9 mouse cellular contexts compared by ENCODE assay signal in the genomic region with DNA sequence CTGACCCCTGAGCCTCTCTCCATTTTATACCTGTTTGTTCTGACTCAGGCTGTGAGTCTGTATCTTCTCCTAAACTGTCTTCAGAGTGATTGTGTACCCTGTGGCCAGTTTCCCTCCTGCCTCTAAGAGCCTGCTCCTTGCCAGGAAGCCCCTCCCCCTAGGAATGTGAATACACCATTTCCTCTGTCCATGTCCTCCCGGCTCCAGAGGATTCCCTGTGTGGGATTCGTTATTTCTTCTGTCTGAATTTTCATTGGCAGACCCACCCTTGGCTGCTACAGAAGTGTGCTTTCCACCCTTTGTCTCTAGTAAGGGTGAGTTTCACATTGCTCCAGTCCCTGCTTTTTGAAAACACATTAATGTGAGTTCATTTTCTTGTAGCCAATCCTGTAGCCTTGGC. TPM values are rescaled to one million over a fixed set of nuclear protein-coding genes. Genes with fewer than 3 reads are reported as not detected.
DNase-seq lines count a peak whose midpoint lies in the region; ATAC-seq and TF ChIP-seq lines count a peak whose summit lies in the region.
"Had no signal": no experiment of that assay in that cellular context is flagged by ENCODE, and none has a peak within 500 bp of the region (broad histone marks: within the 10 kb centered on the region; RNA-seq: fewer than 3 reads in every experiment).

No protein-coding gene starts in this region.

- H3K4me3 ChIP-seq in heart, embryonic 14.5 days (ENCODE audit: control insufficient read depth in 1 of 2, insufficient read depth in 1 of 2, low read depth in 1 of 2, low read length in 2 of 2): no peak overlapping the region
- no peak overlapping the region for H3K4me3 ChIP-seq in small intestine, adult 2 months (ENCODE audit: low read depth, low read length)
- H3K4me3 ChIP-seq: myocyte had no signal

- peak; percentile 47 for DNase-seq in adrenal gland, postnatal 10 days
- DNase-seq in adrenal gland, postnatal 4 days (ENCODE audit: low spot score in 2 of 2): no peak
- DNase-seq in embryo, embryonic 11 days: peak; percentile 73
- peak; percentile 68 to 82 for DNase-seq in kidney, postnatal 4 days

- no peak overlapping the region for H3K4me2 ChIP-seq in heart, embryonic 14.5 days (ENCODE audit: low read length)

- H3K27ac ChIP-seq in heart, embryonic 14.5 days (replicated peaks in 1 of 2; ENCODE audit: control insufficient read depth in 1 of 2, insufficient read depth in 1 of 2, low read depth in 2 of 2, low read length in 2 of 2): peak overlapping the region; percentile 69 to 77
- 0 out of 2 replicates have a peak overlapping the region, but pooled peaks have one; percentile 6 for H3K27ac ChIP-seq in small intestine, adult 2 months (ENCODE audit: insufficient read depth, low read depth, low read length)

- H3K9ac ChIP-seq in heart, embryonic 14.5 days (ENCODE audit: low read length): peak overlapping the region; percentile 48

- no peaks in the 10 kb centered on the region for H3K9me3 ChIP-seq in heart, embryonic 14.5 days (ENCODE audit: control insufficient read depth, low read length)

- TF ChIP-seq CTCF in small intestine, adult 2 months (IDR thresholded peaks at IDR 0.05; ENCODE audit: extremely low read depth, insufficient read length, insufficient replicate concordance, low read depth, low read length): no peak

- 0 out of 2 replicates have a peak, but pooled peaks cover 4% of the 10 kb centered on the region for H3K36me3 ChIP-seq in heart, embryonic 14.5 days (ENCODE audit: control insufficient read depth, insufficient read depth, low read length)
- no peaks in the 10 kb centered on the region for H3K36me3 ChIP-seq in small intestine, adult 2 months (ENCODE audit: control insufficient read depth, insufficient read depth, low read length)

- TF ChIP-seq POLR2A in small intestine, adult 2 months (IDR thresholded peaks at IDR 0.05; ENCODE audit: low read depth, low read length): no peak

- H3K4me1 ChIP-seq in heart, embryonic 14.5 days (ENCODE audit: control insufficient read depth in 2 of 2, insufficient read depth in 2 of 2, low read length in 2 of 2): peaks cover 25 to 44% of the 10 kb centered on the region in 2 experiments
- H3K4me1 ChIP-seq in small intestine, adult 2 months (ENCODE audit: control insufficient read depth, insufficient read depth, insufficient read length, low read length): peaks cover 2% of the 10 kb centered on the region; the same call in 1 of the 2 replicates

- H3K27me3 ChIP-seq in heart, embryonic 14.5 days (ENCODE audit: control insufficient read depth, insufficient read depth, low read length): no peaks in the 10 kb centered on the region
- no peaks in the 10 kb centered on the region for H3K27me3 ChIP-seq in small intestine, adult 2 months (ENCODE audit: control insufficient read depth, insufficient read depth, low read length)

- peak; percentile 44; the same call in 1 of the 2 replicates for ATAC-seq in heart, embryonic 14.5 days (ENCODE audit: insufficient number of reproducible peaks, insufficient read depth, low FRiP score, low read depth)
- no peak for ATAC-seq in frontal cortex, adult (ENCODE audit: low TSS enrichment)
- no peak for ATAC-seq in monocyte, adult 5-6 weeks (replicated peaks; ENCODE audit: insufficient number of reproducible peaks, low FRiP score, low TSS enrichment, poor library complexity, severe bottlenecking)

- WGBS in heart, embryonic 14.5 days: 3% methylated on average over 2 of the region's 2 CpGs
- WGBS in small intestine, adult 2 months: 54% methylated on average over 2 of the region's 2 CpGs

RNA-seq across cellular contexts. Expression of gene Hic1, which starts 35.4 kb away (rescaled TPM):
- total RNA-seq in adrenal gland, postnatal 10 days (2021): 10 to 100 TPM; 23.6 to 24.5 TPM
- 10 to 100 TPM; 22.9 to 29.2 TPM for total RNA-seq in adrenal gland, postnatal 4 days (2021)
- polyA plus RNA-seq in heart, embryonic 14.5 days (2014; fragmentation: Nextera tagmentation; extraction: Ambion mirVana): 6.4 and 6.8 TPM in 2 replicates
- 22.9 and 29.6 TPM in 2 replicates for polyA plus RNA-seq in small intestine, adult 2 months (2012; rRNA removed)
- 0.11 to 0.95 TPM (median 0.78 TPM) in 3 replicates for total RNA-seq in monocyte, adult 5-6 weeks (2017)

RNA-seq across cellular contexts. Expression of gene Ovca2, which starts 44.7 kb away (rescaled TPM):
- total RNA-seq in adrenal gland, postnatal 10 days (2021): 10 to 100 TPM; 13.5 to 18.1 TPM
- 10 to 100 TPM; 16.0 to 17.4 TPM for total RNA-seq in adrenal gland, postnatal 4 days (2021)
- polyA plus RNA-seq in heart, embryonic 14.5 days (2014; fragmentation: Nextera tagmentation; extraction: Ambion mirVana): 19.4 and 19.7 TPM in 2 replicates
- polyA plus RNA-seq in small intestine, adult 2 months (2012; rRNA removed): 12.8 and 14.2 TPM in 2 replicates
- total RNA-seq in monocyte, adult 5-6 weeks (2017): 8.5 to 15.8 TPM (median 9.5 TPM) in 3 replicates

RNA-seq across cellular contexts. Expression of gene Dph1, which starts 57.1 kb away (rescaled TPM):
- 10 to 100 TPM; 23.1 to 24.2 TPM for total RNA-seq in adrenal gland, postnatal 10 days (2021)
- total RNA-seq in adrenal gland, postnatal 4 days (2021): 10 to 100 TPM; 26.8 to 29.0 TPM
- 23.1 and 23.7 TPM in 2 replicates for polyA plus RNA-seq in heart, embryonic 14.5 days (2014; fragmentation: Nextera tagmentation; extraction: Ambion mirVana)
- polyA plus RNA-seq in small intestine, adult 2 months (2012; rRNA removed): 9.9 and 13.7 TPM in 2 replicates
- 3.0 to 22.9 TPM (median 3.2 TPM) in 3 replicates for total RNA-seq in monocyte, adult 5-6 weeks (2017)

RNA-seq across cellular contexts. Expression of gene Rtn4rl1, which starts 59.6 kb away (rescaled TPM):
- total RNA-seq in adrenal gland, postnatal 10 days (2021): 10 to 100 TPM; 25.2 to 27.8 TPM
- total RNA-seq in adrenal gland, postnatal 4 days (2021): 10 to 100 TPM; 33.3 to 33.8 TPM
- 17.0 and 17.3 TPM in 2 replicates for polyA plus RNA-seq in heart, embryonic 14.5 days (2014; fragmentation: Nextera tagmentation; extraction: Ambion mirVana)
- 8.6 and 11.8 TPM in 2 replicates for polyA plus RNA-seq in small intestine, adult 2 months (2012; rRNA removed)
- total RNA-seq in monocyte, adult 5-6 weeks (2017): 1.5 to 3.6 TPM (median 2.2 TPM) in 3 replicates

Comparison
In these comparisons a context has a peak if more than half of its experiments do, and no peak if none do; other contexts are left out.
1. DNase-seq: peak in adrenal gland, postnatal 10 days (single experiment), embryo, embryonic 11 days (single experiment) and kidney, postnatal 4 days (2 of 2); none in adrenal gland, postnatal 4 days (0 of 2).
2. RNA of gene Hic1, which starts 35.4 kb away (total RNA-seq): 22.9 to 29.2 TPM in adrenal gland, postnatal 4 days and 23.6 to 24.5 TPM in adrenal gland, postnatal 10 days; 0.11 to 0.95 TPM in monocyte, adult 5-6 weeks; every median in the first group is over 10 times any median in the second.